Mouse (Mus musculus) E14TG2a.4 (cell line): Measurements from ENCODE around the gene Rhbdl3.
A peak's percentile ranks its signal among the peaks of the same experiment; 100 is the strongest.

Source experiments
- CTCF ChIP-seq: conservative IDR thresholded peaks from 2 replicates; pipeline ENCODE4 v1.5.1; 2014; ENCODE audit warnings: low read length
- NANOG ChIP-seq: IDR thresholded peaks from 2 replicates; pipeline ENCODE4 v1.6.1; 2014; ENCODE audit warnings: borderline replicate concordance, low read length, mixed read lengths

- TF ChIP-seq CTCF (peak; percentile 92), NANOG (no peak)
These were observed 51.2 kb downstream of the Rhbdl3 start for GRCm38 (mm10) chr11:80351832-80352430.
